Mouse (Mus musculus) MEL (cell line): ENCODE data around the gene Ror1. TPM values are rescaled to one million over a fixed set of nuclear protein-coding genes. Genes with fewer than 3 reads are reported as not detected.

ENCODE experiments used
- DNase-seq: peaks from one replicate; pipeline ENCODE4 v3.0.0; 2011; ENCODE audit warnings: low read depth, low spot score
- H3K27ac ChIP-seq: 2 replicates; pipeline ENCODE4 v1.5.1; 2012; ENCODE audit warnings: low read depth, mild to moderate bottlenecking, control low read depth, low read length, moderate library complexity; ENCODE audit not compliant: control insufficient read depth
- H3K27me3 ChIP-seq, 2 experiments: fragments of 150-350 bp in 1 of 2; sonication (generic) in 1 of 2; 2 replicates each; pipeline ENCODE4 v1.6.1; 2012; ENCODE audit warnings: low read length in 2 of 2, mild to moderate bottlenecking in 2 of 2, improper control_type of control experiment in 1 of 2, moderate library complexity in 1 of 2; ENCODE audit not compliant: insufficient read depth in 2 of 2, control insufficient read depth in 1 of 2
- H3K36me3 ChIP-seq, 2 experiments: 2 replicates each; pipeline ENCODE4 v1.6.1; 2012 to 2014; ENCODE audit warnings: low read length in 2 of 2, improper control_type of control experiment in 1 of 2, inconsistent platforms in 1 of 2, mild to moderate bottlenecking in 1 of 2; ENCODE audit not compliant: insufficient read depth in 2 of 2, control insufficient read depth in 1 of 2
- H3K4me1 ChIP-seq, 2 experiments: fragments of 150-350 bp in 1 of 2; sonication (generic) in 1 of 2; 2 replicates each; pipeline ENCODE4 v1.6.1; 2012; ENCODE audit warnings: low read length in 2 of 2, improper control_type of control experiment in 1 of 2, mild to moderate bottlenecking in 1 of 2; ENCODE audit not compliant: insufficient read depth in 2 of 2, control insufficient read depth in 1 of 2
- H3K4me3 ChIP-seq, 2 experiments: fragments of 150-350 bp in 1 of 2; sonication (generic) in 1 of 2; 2 replicates each; pipeline ENCODE4 v1.5.1; 2012; ENCODE audit warnings: low read depth in 2 of 2, low read length in 2 of 2, mild to moderate bottlenecking in 2 of 2, moderate library complexity in 2 of 2, control low read depth in 1 of 2, improper control_type of control experiment in 1 of 2; ENCODE audit not compliant: control insufficient read depth in 1 of 2, insufficient read depth in 1 of 2
- H3K79me2 ChIP-seq: 2 replicates; pipeline ENCODE4 v1.6.1; 2012; ENCODE audit warnings: mild to moderate bottlenecking, low read length, moderate library complexity; ENCODE audit not compliant: control insufficient read depth, poor library complexity, insufficient read depth
- H3K9ac ChIP-seq: 2 replicates; pipeline ENCODE4 v1.6.1; 2012; ENCODE audit warnings: low read depth, mild to moderate bottlenecking, control low read depth, low read length, moderate library complexity; ENCODE audit not compliant: control insufficient read depth, poor library complexity, severe bottlenecking
- H3K9me3 ChIP-seq: fragments of 150-350 bp; sonication (generic); replicated peaks from 2 replicates; pipeline ENCODE4 v1.6.1; 2012; ENCODE audit warnings: mild to moderate bottlenecking, low read length, improper control_type of control experiment, moderate library complexity; ENCODE audit not compliant: insufficient read depth
- CHD1 ChIP-seq: IDR thresholded peaks from 2 replicates; pipeline ENCODE4 v1.6.1; 2012; ENCODE audit warnings: low read depth, mild to moderate bottlenecking, inconsistent platforms, low read length, improper control_type of control experiment
- HCFC1 ChIP-seq: IDR thresholded peaks from 2 replicates; pipeline ENCODE4 v1.6.1; 2012; ENCODE audit warnings: low read depth, mild to moderate bottlenecking, inconsistent platforms, low read length, improper control_type of control experiment, moderate library complexity
- KAT2A ChIP-seq: conservative IDR thresholded peaks from 2 replicates; pipeline ENCODE4 v1.6.1; 2012; ENCODE audit warnings: low read depth, low read length, improper control_type of control experiment, inconsistent platforms
- MAFK ChIP-seq: IDR thresholded peaks from 2 replicates; pipeline ENCODE4 v1.6.1; 2011; ENCODE audit warnings: low read depth, mild to moderate bottlenecking, low read length, improper control_type of control experiment, borderline replicate concordance
- MAZ ChIP-seq: IDR thresholded peaks from 2 replicates; pipeline ENCODE4 v1.6.1; 2012; ENCODE audit warnings: low read depth, mild to moderate bottlenecking, inconsistent platforms, low read length, improper control_type of control experiment
- MYB ChIP-seq: IDR thresholded peaks from 2 replicates; pipeline ENCODE4 v1.6.1; 2011; ENCODE audit warnings: mild to moderate bottlenecking, low read depth, low read length, improper control_type of control experiment
- MYC ChIP-seq: IDR thresholded peaks from 2 replicates; pipeline ENCODE4 v1.6.1; 2011; ENCODE audit warnings: low read depth, mild to moderate bottlenecking, low read length, improper control_type of control experiment, moderate library complexity
- RAD21 ChIP-seq: IDR thresholded peaks from 2 replicates; pipeline ENCODE4 v1.6.1; 2011; ENCODE audit warnings: mild to moderate bottlenecking, low read depth, low read length, improper control_type of control experiment
- SMC3 ChIP-seq: IDR thresholded peaks from 2 replicates; pipeline ENCODE4 v1.6.1; 2011; ENCODE audit warnings: low read depth, low read length, improper control_type of control experiment
- TCF12 ChIP-seq: IDR thresholded peaks from 2 replicates; pipeline ENCODE4 v1.6.1; 2014; ENCODE audit warnings: low read depth, mild to moderate bottlenecking, inconsistent platforms, low read length, improper control_type of control experiment, moderate library complexity
- UBTF ChIP-seq: IDR thresholded peaks from 2 replicates; pipeline ENCODE4 v1.6.1; 2012; ENCODE audit warnings: low read depth, mild to moderate bottlenecking, inconsistent platforms, low read length, improper control_type of control experiment, moderate library complexity, borderline replicate concordance; ENCODE audit not compliant: insufficient read depth
- USF1 ChIP-seq: IDR thresholded peaks from 2 replicates; pipeline ENCODE4 v1.6.1; 2014; ENCODE audit warnings: low read depth, mild to moderate bottlenecking, inconsistent platforms, low read length, improper control_type of control experiment, moderate library complexity
- ZC3H11A ChIP-seq: IDR thresholded peaks from 2 replicates; pipeline ENCODE4 v1.6.1; 2012; ENCODE audit warnings: low read depth, mild to moderate bottlenecking, inconsistent platforms, low read length, improper control_type of control experiment
- ZMIZ1 ChIP-seq: IDR thresholded peaks from 2 replicates; pipeline ENCODE4 v1.6.1; 2012; ENCODE audit warnings: low read depth, mild to moderate bottlenecking, inconsistent platforms, low read length, improper control_type of control experiment, moderate library complexity
- ZNF384 ChIP-seq: IDR thresholded peaks from 2 replicates; pipeline ENCODE4 v1.6.1; 2012; ENCODE audit warnings: low read depth, mild to moderate bottlenecking, inconsistent platforms, low read length, improper control_type of control experiment
- polyA plus RNA-seq, 2 experiments: library from polyadenylated mRNA; stranded (reverse) in 1 of 2; unstranded in 1 of 2; fragments of >175 nt in 1 of 2; fragments of >200 nt in 1 of 2; gene quantifications; 2 replicates each; pipeline versions ENCODE4 v1.2.1 to v1.2.4; 2012; ENCODE audit warnings: low replicate concordance in 2 of 2, low read depth in 1 of 2; ENCODE audit not compliant: insufficient read length in 2 of 2, insufficient read depth in 1 of 2, missing spikeins in 1 of 2
- total RNA-seq: library from RNA; depleted of rRNA; stranded (reverse); fragments of 300-350 nt; gene quantifications from 2 replicates; pipeline ENCODE4 v1.2.3, GENCODE M21; 2012

The Ror1 gene
- total and polyA plus RNA-seq, 3 experiments = not detected

DNA sequence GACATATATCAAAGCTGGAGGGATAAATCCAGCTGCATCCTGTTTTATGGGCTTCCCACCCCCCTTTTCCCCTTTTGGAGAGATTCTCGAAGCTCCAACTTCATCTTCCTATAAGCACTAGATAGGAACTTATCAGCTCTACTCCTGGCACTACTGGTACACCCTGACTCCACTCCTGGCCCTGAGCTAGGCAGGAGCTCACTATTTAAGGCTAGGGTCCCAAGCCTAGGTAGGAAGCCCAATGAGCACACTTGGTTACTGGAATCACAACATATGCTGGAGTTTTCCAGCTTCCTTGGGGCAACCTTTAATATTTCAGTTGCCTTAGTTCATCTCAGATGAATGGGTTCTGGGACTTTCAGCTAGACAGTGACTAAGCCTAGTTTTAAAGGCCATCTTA, 156.5 kb downstream of the Ror1 start:
- Histone ChIP-seq H3K27ac (no peak overlapping the region), H3K27me3 (no peaks in the 10 kb centered on the region), H3K9me3 (no peaks in the 10 kb centered on the region), H3K4me1 (no peaks in the 10 kb centered on the region), H3K36me3 (no peaks in the 10 kb centered on the region), H3K9ac (no peak overlapping the region), H3K4me3 (no peak overlapping the region), H3K79me2 (no peaks in the 10 kb centered on the region)
- no peak for DNase-seq
- TF ChIP-seq TCF12 (no peak), USF1 (no peak), MYB (no peak)

DNA sequence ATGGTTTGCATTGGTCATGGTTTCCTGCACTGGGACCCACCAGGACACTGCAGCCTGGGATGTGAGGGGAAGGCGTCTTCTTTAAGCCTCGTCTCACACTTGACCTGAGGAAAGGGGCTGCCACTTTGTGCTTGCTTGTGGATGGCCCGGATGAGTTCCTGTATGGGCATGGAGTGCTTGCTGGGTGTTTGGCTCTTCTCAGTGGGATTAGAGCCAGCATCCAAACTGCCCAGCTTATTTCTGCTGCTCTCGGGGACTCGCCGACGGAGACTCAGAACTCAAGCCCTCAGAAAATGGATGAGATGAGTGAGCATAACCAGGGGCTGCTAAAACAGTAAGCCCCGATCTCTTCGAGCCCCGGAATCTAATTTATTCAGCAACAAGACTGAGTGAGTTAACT, 157.1 kb downstream of the Ror1 start:
- Histone ChIP-seq H3K79me2 (no peaks in the 10 kb centered on the region), H3K27me3 (no peaks in the 10 kb centered on the region), H3K4me3 (no peak overlapping the region), H3K9ac (no peak overlapping the region), H3K4me1 (no peaks in the 10 kb centered on the region), H3K36me3 (no peaks in the 10 kb centered on the region), H3K27ac (no peak overlapping the region), H3K9me3 (no peaks in the 10 kb centered on the region)
- TF ChIP-seq MYB = no peak
- DNase-seq = no peak

DNA sequence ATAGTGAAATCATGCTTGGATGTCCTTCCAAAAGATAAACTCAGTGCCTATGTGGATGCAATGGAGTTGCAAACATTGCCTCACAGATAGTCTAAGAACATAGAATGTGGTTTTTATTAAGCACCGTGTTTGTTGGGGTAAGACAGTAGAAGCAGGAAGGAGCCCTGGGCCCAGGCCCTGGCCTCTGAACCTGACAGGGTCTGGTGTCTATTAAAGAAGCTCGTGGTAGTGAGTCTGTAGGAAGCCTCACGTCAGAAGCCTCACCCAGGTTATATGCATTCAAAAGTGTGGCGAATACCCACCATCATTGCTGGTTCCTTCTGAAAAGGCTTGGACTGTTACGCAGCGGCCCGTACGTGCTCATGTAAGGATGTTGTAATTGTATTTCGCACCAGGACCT, 157.8 kb downstream of the Ror1 start:
- Histone ChIP-seq H3K36me3 (no peaks in the 10 kb centered on the region), H3K4me3 (no peak overlapping the region), H3K9ac (no peak overlapping the region), H3K9me3 (no peaks in the 10 kb centered on the region), H3K4me1 (no peaks in the 10 kb centered on the region), H3K27ac (no peak overlapping the region), H3K27me3 (no peaks in the 10 kb centered on the region), H3K79me2 (no peaks in the 10 kb centered on the region)
- DNase-seq = no peak
- TF ChIP-seq ZNF384 = no peak
- no peak for TF ChIP-seq TCF12
- TF ChIP-seq UBTF = no peak
- no peak for TF ChIP-seq RAD21
- no peak for TF ChIP-seq HCFC1
- no peak for TF ChIP-seq KAT2A
- no peak for TF ChIP-seq SMC3
- TF ChIP-seq MAFK = no peak
- no peak for TF ChIP-seq MYC
- TF ChIP-seq ZMIZ1 = no peak
- no peak for TF ChIP-seq CHD1
- TF ChIP-seq ZC3H11A = no peak
- no peak for TF ChIP-seq MAZ
